Mouse (Mus musculus) adrenal gland, postnatal 25 days (tissue): ENCODE results near the gene Tmem126b. TPM values are rescaled to one million over a fixed set of nuclear protein-coding genes. Genes with fewer than 3 reads are reported as not detected.

Source experiments
- DNase-seq: peaks from one replicate; pipeline ENCODE4 v3.0.0; 2021; ENCODE audit warnings: mixed read lengths
- total RNA-seq: library from RNA; stranded (reverse); gene quantifications from 2 replicates; pipeline ENCODE4 v1.2.3, GENCODE M21; 2021

Tmem126b gene
- total RNA-seq, 1 experiment from 2014 or later, result 23.2 TPM

- DNase-seq, result peak; percentile 72
Observed at GRCm38 (mm10) chr7:90426020-90427001, 49.5 kb downstream of the Tmem126b start, which contains the start of gene Ccdc89. TSS of gene Ccdc89 (plus strand) at chr7:90426577.

Other genes with a start within 250 kb of the Tmem126b start
- not detected in 2 replicates for gene Ccdc83, start 210.2 kb downstream of the Tmem126b start, total RNA-seq
- 4.2 and 4.5 TPM in 2 replicates for gene Sytl2, start 173.7 kb downstream of the Tmem126b start, total RNA-seq
- gene Ccdc89, start 49.4 kb downstream of the Tmem126b start, total RNA-seq, result 0.57 and 1.1 TPM in 2 replicates
- 91.1 and 91.6 TPM in 2 replicates for gene Crebzf, start 33.3 kb downstream of the Tmem126b start, total RNA-seq
- gene Tmem126a, start 18.8 kb downstream of the Tmem126b start, total RNA-seq, result 52.9 and 53.1 TPM in 2 replicates
- gene Dlg2, start 671 bp upstream of the Tmem126b start, total RNA-seq, result 128 and 148 TPM in 2 replicates